Mouse (Mus musculus) liver, postnatal 0 days (tissue): ENCODE results near the gene Hoxb1.

Experiments
- CTCF ChIP-seq: sonication (generic); IDR thresholded peaks from 2 replicates; pipeline ENCODE4 v1.5.1; 2016; ENCODE audit warnings: antibody characterized with exemption, low read depth
- EP300 ChIP-seq: IDR thresholded peaks from 2 replicates; pipeline ENCODE4 v1.6.1; 2016; ENCODE audit warnings: antibody characterized with exemption, low read depth, mild to moderate bottlenecking

DNA sequence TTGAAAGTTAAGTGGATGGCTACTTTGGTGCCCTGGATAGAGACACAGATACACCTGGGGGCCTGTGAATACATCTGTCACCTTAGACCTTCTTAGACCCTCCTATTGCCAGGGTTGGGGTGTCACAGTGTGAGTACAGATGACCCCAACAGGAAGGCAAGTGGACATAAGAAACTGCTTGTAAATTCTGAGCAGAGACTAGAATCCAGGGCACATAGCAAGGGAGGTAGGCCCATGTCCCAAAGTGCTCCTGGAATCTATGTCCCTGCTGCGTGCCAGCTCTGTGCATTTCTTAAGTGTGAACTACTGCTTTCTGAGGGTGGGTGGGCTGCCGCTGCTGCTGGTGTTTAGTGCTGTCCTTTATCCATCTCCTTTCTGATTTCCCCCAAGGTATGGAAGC lies 14.8 kb upstream of the Hoxb1 start:
- TF ChIP-seq CTCF = no peak
- no peak for TF ChIP-seq EP300
